Mouse (Mus musculus) thymus, adult 2 months (tissue): ENCODE results near the gene Tfcp2l1. TPM values are rescaled to one million over a fixed set of nuclear protein-coding genes. Genes with fewer than 3 reads are reported as not detected.

Source experiments
- DNase-seq: peaks from one replicate; pipeline ENCODE4 v3.0.0; 2021
- H3K27ac ChIP-seq: fragments of 200-500 bp; 2 replicates; pipeline ENCODE4 v1.5.1; 2012; ENCODE audit warnings: low read length, control low read depth; ENCODE audit not compliant: control insufficient read depth, insufficient read depth
- H3K27me3 ChIP-seq: fragments of 200-500 bp; 2 replicates; pipeline ENCODE4 v1.6.1; 2012; ENCODE audit warnings: mild to moderate bottlenecking, low read length, moderate library complexity, mixed read lengths; ENCODE audit not compliant: control insufficient read depth, insufficient read depth
- H3K36me3 ChIP-seq: fragments of 200-500 bp; 2 replicates; pipeline ENCODE4 v1.6.1; 2012; ENCODE audit warnings: mild to moderate bottlenecking, low read length, moderate library complexity; ENCODE audit not compliant: control insufficient read depth, insufficient read depth
- H3K4me1 ChIP-seq: fragments of 200-500 bp; replicated peaks from 2 replicates; pipeline ENCODE4 v1.6.1; 2012; ENCODE audit warnings: low read length; ENCODE audit not compliant: control insufficient read depth, insufficient read depth
- H3K4me3 ChIP-seq: fragments of 200-500 bp; 2 replicates; pipeline ENCODE4 v1.5.1; 2012; ENCODE audit warnings: mild to moderate bottlenecking, low read length, control low read depth, moderate library complexity; ENCODE audit not compliant: control insufficient read depth, insufficient read depth
- CTCF ChIP-seq: fragments of 200-500 bp; IDR thresholded peaks from 2 replicates; pipeline ENCODE4 v1.5.1; 2012; ENCODE audit warnings: mild to moderate bottlenecking, control low read depth, low read length, moderate library complexity, borderline replicate concordance; ENCODE audit not compliant: control insufficient read depth, poor library complexity, insufficient read depth; ENCODE audit errors: extremely low read depth
- POLR2A ChIP-seq: fragments of 200-500 bp; IDR thresholded peaks from 2 replicates; pipeline ENCODE4 v1.6.1; 2012; ENCODE audit warnings: mild to moderate bottlenecking, low read length, control low read depth, moderate library complexity; ENCODE audit not compliant: control insufficient read depth, poor library complexity, insufficient read depth; ENCODE audit errors: extremely low read depth
- WGBS: fragments of 180-500 bp; shearing (Covaris S2); methylation state at CpG from one replicate; pipeline ENCODE4 v1.1.7; 2018; 5-methylcytosine and 5-hydroxymethylcytosine counted together
- polyA plus RNA-seq: library from polyadenylated mRNA; depleted of rRNA; stranded (reverse); fragments of >200 nt; gene quantifications from 2 replicates; pipeline ENCODE4 v1.2.3, GENCODE M21; 2012; rRNA removed

Gene Tfcp2l1
- polyA plus RNA-seq, 1 experiment, result 3.1 TPM

- no peaks in the 10 kb centered on the region for H3K36me3 ChIP-seq
- no peaks in the 10 kb centered on the region for H3K4me1 ChIP-seq
- 56% methylated on average over 4 of the region's 4 CpGs for WGBS
- no peaks in the 10 kb centered on the region for H3K27me3 ChIP-seq
- TF ChIP-seq CTCF (no peak), POLR2A (no peak)
- no peak overlapping the region for H3K4me3 ChIP-seq
- no peak overlapping the region for H3K27ac ChIP-seq
- no peak for DNase-seq
Measured at GRCm38 (mm10) chr1:118727075-118727474, 99.3 kb downstream of the Tfcp2l1 start.

- Histone ChIP-seq H3K27ac (no peak overlapping the region), H3K27me3 (no peaks in the 10 kb centered on the region), H3K36me3 (no peaks in the 10 kb centered on the region), H3K4me1 (no peaks in the 10 kb centered on the region), H3K4me3 (no peak overlapping the region)
- TF ChIP-seq POLR2A (no peak), CTCF (no peak)
- no peak for DNase-seq
Measured at GRCm38 (mm10) chr1:118728796-118729195, 101.1 kb downstream of the Tfcp2l1 start.

Other genes starting within 250 kb of the Tfcp2l1 start
- gene Clasp1, start 238.9 kb upstream of the Tfcp2l1 start, polyA plus RNA-seq, result 38.4 and 39.6 TPM in 2 replicates